ENCODE assay signal across 10 mouse cellular contexts in the genomic region with DNA sequence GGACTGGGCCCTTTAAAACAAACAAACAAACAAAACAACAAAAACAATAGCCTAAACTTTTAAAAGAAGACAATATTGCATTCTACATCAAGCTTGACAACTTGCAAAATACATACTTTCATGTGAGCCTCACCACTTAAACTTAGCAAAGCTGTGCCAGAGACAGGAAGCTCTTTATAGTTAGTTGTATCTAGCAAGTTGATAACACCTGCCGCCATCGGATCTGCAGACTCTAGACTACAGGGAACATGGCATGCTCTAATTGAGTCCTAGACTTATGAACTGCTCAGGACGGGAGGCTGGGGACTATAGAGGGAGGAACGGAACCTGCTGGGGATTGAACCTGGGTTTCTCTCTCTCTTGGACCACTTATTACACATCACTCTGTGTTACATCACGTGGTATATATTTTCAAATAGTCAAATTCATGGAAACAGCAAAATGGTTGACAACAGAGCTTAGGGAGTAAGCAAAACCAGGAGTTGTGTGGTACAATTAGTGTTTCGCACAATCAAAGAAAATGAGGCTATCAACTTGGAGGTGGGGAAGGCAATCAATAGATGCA. TPM values are rescaled to one million over a fixed set of nuclear protein-coding genes. Genes with fewer than 3 reads are reported as not detected.
DNase-seq lines count a peak whose midpoint lies in the region; ATAC-seq and TF ChIP-seq lines count a peak whose summit lies in the region.
"Had no signal": no experiment of that assay in that cellular context is flagged by ENCODE, and none has a peak within 500 bp of the region (broad histone marks: within the 10 kb centered on the region; RNA-seq: fewer than 3 reads in every experiment).

No protein-coding gene starts in this region.

- no peaks in the 10 kb centered on the region for H3K36me3 ChIP-seq in intestine, embryonic 14.5 days (ENCODE audit: control insufficient read depth, insufficient read depth, low read length)
- no peaks in the 10 kb centered on the region for H3K36me3 ChIP-seq in intestine, embryonic 16.5 days (ENCODE audit: control insufficient read depth, insufficient read depth, low read length)
- H3K36me3 ChIP-seq in lung, postnatal 0 days (ENCODE audit: insufficient read depth, low read length): no peaks in the 10 kb centered on the region
- no peaks in the 10 kb centered on the region for H3K36me3 ChIP-seq in limb, embryonic 14.5 days (ENCODE audit: control insufficient read depth, insufficient read depth, low read length)

- no peaks in the 10 kb centered on the region for H3K9me3 ChIP-seq in intestine, embryonic 14.5 days (ENCODE audit: control insufficient read depth, low read length)
- H3K9me3 ChIP-seq in intestine, embryonic 16.5 days (ENCODE audit: control insufficient read depth, low read length): no peaks in the 10 kb centered on the region
- H3K9me3 ChIP-seq in lung, postnatal 0 days (ENCODE audit: low read length): no peaks in the 10 kb centered on the region
- no peaks in the 10 kb centered on the region for H3K9me3 ChIP-seq in limb, embryonic 14.5 days (ENCODE audit: control insufficient read depth, low read length)

- TF ChIP-seq POLR2A in limb, embryonic 14.5 days (IDR thresholded peaks at IDR 0.05; ENCODE audit: borderline replicate concordance, extremely low read depth, insufficient read depth, insufficient read length): no peak

- H3K27me3 ChIP-seq in intestine, embryonic 14.5 days (replicated peaks; ENCODE audit: control insufficient read depth, insufficient read depth, low read length): no peaks in the 10 kb centered on the region
- no peaks in the 10 kb centered on the region for H3K27me3 ChIP-seq in intestine, embryonic 16.5 days (replicated peaks; ENCODE audit: control insufficient read depth, insufficient read depth, low read length)
- H3K27me3 ChIP-seq in lung, postnatal 0 days (replicated peaks; ENCODE audit: insufficient read depth, low read length): no peaks in the 10 kb centered on the region
- H3K27me3 ChIP-seq in limb, embryonic 14.5 days (ENCODE audit: control insufficient read depth, insufficient read depth, low read length): no peaks in the 10 kb centered on the region

- TF ChIP-seq CTCF in lung, postnatal 0 days (IDR thresholded peaks at IDR 0.05): no peak

- no peak for ATAC-seq in intestine, embryonic 14.5 days (replicated peaks; ENCODE audit: low FRiP score, low TSS enrichment, low read depth)
- ATAC-seq in intestine, embryonic 16.5 days: no peak
- ATAC-seq in lung, postnatal 0 days: no peak
- no peak for ATAC-seq in limb, embryonic 14.5 days (ENCODE audit: low FRiP score, low read depth)

- peak; percentile 38 for DNase-seq in intestine, embryonic 14.5 days (ENCODE audit: low spot score)
- no peak for DNase-seq in lung, postnatal 0 days (ENCODE audit: low spot score)
- DNase-seq in lung, adult 18-20 months: no peak
- DNase-seq in limb, embryonic 14.5 days (ENCODE audit: low spot score): no peak
- peak; percentile 49 for DNase-seq in thymus, postnatal 14 days
- no peak for DNase-seq in embryo, embryonic 10 days (ENCODE audit: low spot score)
- no peak for DNase-seq in spleen, postnatal 4 days (ENCODE audit: low spot score in 2 of 2)
- DNase-seq: gastrocnemius, postnatal 36 days; lung, postnatal 36 days had no signal

- H3K9ac ChIP-seq in intestine, embryonic 14.5 days (ENCODE audit: low read length): no peak overlapping the region
- H3K9ac ChIP-seq in intestine, embryonic 16.5 days (ENCODE audit: low read depth, low read length): no peak overlapping the region
- H3K9ac ChIP-seq in lung, postnatal 0 days (replicated peaks; ENCODE audit: low read depth): no peak overlapping the region
- H3K9ac ChIP-seq in limb, embryonic 14.5 days (ENCODE audit: low read depth, low read length, severe bottlenecking): no peak overlapping the region

- no peak overlapping the region for H3K27ac ChIP-seq in intestine, embryonic 14.5 days (ENCODE audit: low read depth)
- H3K27ac ChIP-seq in intestine, embryonic 16.5 days (ENCODE audit: low read length): no peak overlapping the region
- 0 out of 2 replicates have a peak overlapping the region, but pooled peaks have one; percentile 73 for H3K27ac ChIP-seq in lung, postnatal 0 days (ENCODE audit: low read length)
- peak overlapping the region; percentile 69 for H3K27ac ChIP-seq in limb, embryonic 14.5 days (replicated peaks; ENCODE audit: low read depth, low read length)

- no peak overlapping the region for H3K4me2 ChIP-seq in intestine, embryonic 14.5 days (ENCODE audit: low read length)
- no peak overlapping the region for H3K4me2 ChIP-seq in intestine, embryonic 16.5 days (ENCODE audit: low read depth, low read length)
- H3K4me2 ChIP-seq in lung, postnatal 0 days (replicated peaks; ENCODE audit: low read depth, low read length): no peak overlapping the region
- H3K4me2 ChIP-seq in limb, embryonic 14.5 days (replicated peaks; ENCODE audit: low read depth, low read length, severe bottlenecking): no peak overlapping the region

- no peak for TF ChIP-seq EP300 in lung, postnatal 0 days (IDR thresholded peaks at IDR 0.05)

- 76% methylated on average over 6 of the region's 6 CpGs for WGBS in intestine, embryonic 14.5 days
- WGBS in intestine, embryonic 16.5 days: 73% methylated on average over 6 of the region's 6 CpGs
- 83% methylated on average over 6 of the region's 6 CpGs for WGBS in lung, postnatal 0 days
- WGBS in limb, embryonic 14.5 days: 62% methylated on average over 6 of the region's 6 CpGs

- peaks cover 51% of the 10 kb centered on the region for H3K4me1 ChIP-seq in intestine, embryonic 14.5 days (replicated peaks; ENCODE audit: control insufficient read depth, insufficient read depth, low read length)
- H3K4me1 ChIP-seq in intestine, embryonic 16.5 days (ENCODE audit: control insufficient read depth, insufficient read depth, low read length): peaks cover 37% of the 10 kb centered on the region
- H3K4me1 ChIP-seq in lung, postnatal 0 days (ENCODE audit: insufficient read depth, low read depth, low read length): peaks cover 29% of the 10 kb centered on the region; the same call in 1 of the 2 replicates
- peaks cover 64% of the 10 kb centered on the region for H3K4me1 ChIP-seq in limb, embryonic 14.5 days (ENCODE audit: control insufficient read depth, insufficient read depth, low read length)

- H3K4me3 ChIP-seq in intestine, embryonic 14.5 days (ENCODE audit: low read depth, low read length): no peak overlapping the region
- H3K4me3 ChIP-seq in intestine, embryonic 16.5 days (ENCODE audit: low read length): no peak overlapping the region
- H3K4me3 ChIP-seq in lung, postnatal 0 days (ENCODE audit: low read depth, low read length): no peak overlapping the region
- H3K4me3 ChIP-seq in limb, embryonic 14.5 days (replicated peaks; ENCODE audit: low read length): no peak overlapping the region

RNA-seq across cellular contexts. Expression of a gene that starts 44.3 kb away (rescaled TPM):
- 37.5 and 38.2 TPM in 2 replicates for polyA plus RNA-seq in intestine, embryonic 14.5 days (2014; fragmentation: Nextera tagmentation; extraction: Ambion mirVana)
- polyA plus RNA-seq in intestine, embryonic 16.5 days (2015; fragmentation: Nextera tagmentation; extraction: Ambion mirVana): 33.1 and 33.5 TPM in 2 replicates
- 59.3 and 74.9 TPM in 2 replicates for polyA plus RNA-seq in lung, postnatal 0 days (2015; fragmentation: Nextera tagmentation; extraction: Ambion mirVana)
- 20.4 and 20.8 TPM in 2 replicates for polyA plus RNA-seq in limb, embryonic 14.5 days (2012; rRNA removed)
- polyA plus RNA-seq in limb, embryonic 14.5 days (2014; fragmentation: Nextera tagmentation; extraction: Ambion mirVana): 33.9 and 36.8 TPM in 2 replicates

Comparison
In these comparisons a context has a peak if more than half of its experiments do, and no peak if none do; other contexts are left out.
1. DNase-seq: peak in intestine, embryonic 14.5 days (single experiment) and thymus, postnatal 14 days (single experiment); none in lung, postnatal 0 days (single experiment), lung, adult 18-20 months (0 of 2), limb, embryonic 14.5 days (single experiment), embryo, embryonic 10 days (single experiment) and spleen, postnatal 4 days (0 of 2).
2. H3K27ac ChIP-seq: peak in lung, postnatal 0 days (single experiment) and limb, embryonic 14.5 days (single experiment); none in intestine, embryonic 14.5 days (single experiment) and intestine, embryonic 16.5 days (single experiment).